Mouse (Mus musculus) cerebellum, adult 2 months (tissue): ENCODE measurements at regions not wholly inside any gene's neighbourhood (a gene's known extent, or its start where the extent isn't known, plus 50 kb on each side); places are given as distances from the start of the nearest gene placed in this dataset.

Experiments
- CTCF ChIP-seq: fragments of 200-500 bp; IDR thresholded peaks from 2 replicates; pipeline ENCODE4 v1.5.1; 2011; ENCODE audit warnings: low read depth, mild to moderate bottlenecking, control low read depth, low read length, moderate library complexity, borderline replicate concordance; ENCODE audit not compliant: insufficient read depth
- POLR2A ChIP-seq: fragments of 200-500 bp; IDR thresholded peaks from 2 replicates; pipeline ENCODE4 v1.6.1; 2011; ENCODE audit warnings: low read length, control low read depth, borderline replicate concordance; ENCODE audit not compliant: insufficient read depth

GRCm38 (mm10) chr14:48907991-48908698, 157.8 kb upstream of the Ap5m1 start:
- no peak for TF ChIP-seq CTCF
- peak; percentile 33; the same call in 1 of the 2 replicates for TF ChIP-seq POLR2A
